Mouse (Mus musculus) thymus, postnatal 0 days (tissue): ENCODE results near the gene Ubxn6. TPM values are rescaled to one million over a fixed set of nuclear protein-coding genes. Genes with fewer than 3 reads are reported as not detected.

Experiments used
- DNase-seq: peaks from one replicate; pipeline ENCODE4 v3.0.0-alpha.2; 2015; ENCODE audit warnings: low spot score
- polyA plus RNA-seq: library from polyadenylated mRNA; unstranded; fragments of >200 nt; fragmentation: Nextera tagmentation; extraction: Ambion mirVana; gene quantifications from 2 replicates; pipeline ENCODE4 v1.2.1, GENCODE M21; 2015

The Ubxn6 gene
- polyA plus RNA-seq, 1 experiment from 2014 or later, result 38.7 TPM

- no peak for DNase-seq
Measured at GRCm38 (mm10) chr17:56055945-56056678, 18.7 kb downstream of the Ubxn6 start.

DNA sequence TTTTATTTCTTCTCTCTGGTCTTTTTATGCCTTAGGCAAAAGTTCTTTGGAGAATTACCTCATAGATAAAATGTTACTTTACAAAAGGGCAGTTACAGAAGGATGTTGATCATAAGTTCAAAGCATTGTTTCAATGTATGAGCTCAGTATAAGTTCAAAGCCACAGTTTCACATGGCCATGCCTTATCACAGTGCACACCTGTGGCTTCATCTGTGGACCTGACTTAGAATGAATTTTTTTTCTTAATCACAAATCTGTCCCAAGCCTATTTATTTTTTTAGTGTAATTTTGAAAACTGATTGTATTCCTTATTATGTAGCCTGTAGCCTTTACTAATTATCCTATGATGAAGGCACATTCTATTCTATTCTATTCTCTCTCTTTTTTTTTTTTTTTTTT, 19.9 kb downstream of the Ubxn6 start:
- no peak for DNase-seq

- no peak for DNase-seq
Measured at GRCm38 (mm10) chr17:56051369-56051768, 23.5 kb downstream of the Ubxn6 start.

GRCm38 (mm10) chr17:56040857-56041163, 34.0 kb downstream of the Ubxn6 start:
- no peak for DNase-seq

GRCm38 (mm10) chr17:56040030-56040856, 34.6 kb downstream of the Ubxn6 start, which contains the start of gene Chaf1a:
Gene Chaf1a, plus strand, starts transcription at chr17:56040439.
- peak; percentile 96 for DNase-seq

- no peak for DNase-seq
Measured at GRCm38 (mm10) chr17:56039345-56039744, 35.5 kb downstream of the Ubxn6 start.

DNA sequence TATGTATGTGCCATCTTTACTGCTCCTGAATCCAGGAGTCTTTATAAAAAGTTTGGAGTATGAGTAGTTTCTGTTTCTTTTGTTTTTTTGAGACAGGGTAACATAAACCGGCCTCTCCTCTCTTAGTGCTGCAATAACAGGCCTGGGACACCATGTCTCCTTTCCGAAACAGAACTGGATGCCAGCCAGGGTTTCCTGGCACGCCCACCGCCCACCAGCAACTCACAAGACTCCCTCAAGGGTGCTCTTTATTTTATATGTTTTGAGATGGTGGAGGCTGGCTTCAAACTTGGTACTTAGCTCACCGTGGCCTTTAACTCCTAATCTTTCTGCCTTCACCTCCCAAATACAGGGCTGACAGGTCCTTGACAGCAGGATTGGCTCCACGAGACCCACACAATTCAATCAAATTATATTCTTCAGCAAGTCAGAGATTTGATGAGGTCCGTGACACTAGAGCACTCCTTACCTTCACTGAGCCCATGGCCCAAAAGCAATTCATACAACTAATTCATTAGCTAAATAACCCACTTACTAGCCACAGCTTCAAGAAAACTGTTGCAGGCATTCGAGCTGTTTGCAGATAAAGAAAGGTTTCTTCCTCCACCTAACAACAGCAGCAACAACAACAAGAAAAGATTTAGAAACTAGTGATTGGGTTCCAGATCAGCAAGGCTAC, 36.1 kb downstream of the Ubxn6 start:
- no peak for DNase-seq

- DNase-seq, result no peak
Measured at GRCm38 (mm10) chr17:56036901-56037287, 37.9 kb downstream of the Ubxn6 start.

- DNase-seq, result peak; percentile 100
Measured at GRCm38 (mm10) chr17:56036176-56036900, 38.5 kb downstream of the Ubxn6 start, which contains the start of gene Sh3gl1. Gene Sh3gl1, minus strand, starts transcription at chr17:56036635.

- DNase-seq, result no peak
Measured at GRCm38 (mm10) chr17:56035216-56035615, 39.6 kb downstream of the Ubxn6 start.

DNA sequence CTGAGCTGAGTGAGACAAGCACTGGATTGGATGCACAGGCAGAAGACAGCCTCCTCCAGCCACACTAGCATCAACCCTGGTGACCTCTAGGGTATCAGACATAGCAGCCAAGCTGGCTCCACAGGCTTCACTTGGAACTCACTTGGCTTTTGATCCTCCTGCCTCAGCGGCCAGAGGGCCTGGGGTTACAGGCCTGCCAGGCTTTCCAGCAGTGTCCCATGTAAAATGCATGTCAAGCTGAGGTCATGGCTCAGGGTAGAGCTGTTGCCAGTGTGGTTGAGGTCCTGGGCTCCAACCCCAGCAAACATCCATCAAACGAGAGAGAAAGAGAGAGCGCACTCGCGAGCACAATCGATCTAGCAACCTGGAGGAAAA, 40.1 kb downstream of the Ubxn6 start:
- no peak for DNase-seq

DNA sequence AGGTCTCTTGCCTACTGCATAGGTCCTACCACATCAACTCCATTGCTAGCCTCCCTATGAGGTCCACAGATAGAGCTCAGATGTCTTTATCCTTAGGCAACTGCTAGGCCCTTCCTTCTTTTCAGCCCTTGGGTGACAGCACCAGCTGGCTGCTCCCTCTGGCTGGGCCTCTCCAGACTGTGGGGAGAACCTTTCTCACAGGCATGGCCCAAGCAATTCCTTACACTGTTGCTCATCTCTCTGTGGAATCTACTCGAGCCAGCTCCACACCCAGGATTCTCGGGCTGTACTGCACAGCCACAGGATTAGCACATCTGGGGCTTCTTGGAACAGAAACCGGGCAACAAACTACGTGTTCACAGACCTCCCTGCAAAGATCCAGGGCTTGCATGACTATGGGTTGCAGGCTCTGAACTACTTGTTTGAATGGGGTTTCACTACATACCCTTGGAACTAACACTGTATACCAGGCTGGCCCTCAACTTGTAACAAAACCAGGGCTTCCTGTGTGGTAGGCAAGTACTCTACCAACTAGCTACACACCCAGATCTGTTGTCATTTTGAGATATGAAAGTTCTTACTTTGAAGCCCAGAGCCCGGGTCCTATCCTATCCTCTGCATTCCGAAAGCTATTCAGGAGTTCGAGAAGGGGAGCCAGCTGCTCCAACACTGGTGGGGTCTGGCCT, 40.6 kb downstream of the Ubxn6 start:
- DNase-seq, result peak; percentile 30

GRCm38 (mm10) chr17:56032831-56033230, 42.0 kb downstream of the Ubxn6 start:
- DNase-seq, result peak; percentile 68

GRCm38 (mm10) chr17:56032127-56032733, 42.6 kb downstream of the Ubxn6 start:
- DNase-seq, result no peak

- DNase-seq, result no peak
Measured at GRCm38 (mm10) chr17:56031431-56031830, 43.4 kb downstream of the Ubxn6 start.

- DNase-seq, result peak; percentile 64
Measured at GRCm38 (mm10) chr17:56030919-56031318, 43.9 kb downstream of the Ubxn6 start.

DNA sequence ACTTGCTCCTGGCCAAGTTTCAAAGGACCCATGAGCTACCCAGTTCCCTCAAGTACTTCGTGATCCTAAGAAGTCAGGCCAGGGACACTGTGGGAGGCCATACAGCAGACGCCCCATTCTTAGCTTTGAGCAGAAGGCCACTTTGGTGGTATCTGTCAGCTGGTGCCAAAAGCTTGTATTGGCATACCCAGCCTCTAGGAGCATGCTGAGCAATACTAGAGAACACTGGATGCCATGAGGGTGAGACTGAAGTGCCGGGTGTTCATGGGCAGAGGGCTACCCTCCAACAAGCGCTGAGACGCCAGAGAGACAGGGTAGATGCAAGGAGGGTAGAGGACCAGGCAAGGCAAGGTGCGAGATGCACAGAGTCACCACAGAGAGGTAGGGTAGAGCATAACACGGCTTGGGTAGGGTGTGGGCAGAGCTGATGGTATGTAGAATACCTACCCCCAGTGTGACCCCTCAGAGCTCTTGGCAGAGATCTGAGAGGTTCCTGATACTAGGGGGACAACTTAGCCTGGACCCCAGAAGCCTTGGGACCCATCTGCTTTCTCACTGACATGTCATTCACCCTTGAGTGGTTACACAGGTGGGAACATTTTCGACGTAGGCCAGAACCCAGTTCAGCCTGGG, 44.5 kb downstream of the Ubxn6 start:
- DNase-seq, result no peak

DNA sequence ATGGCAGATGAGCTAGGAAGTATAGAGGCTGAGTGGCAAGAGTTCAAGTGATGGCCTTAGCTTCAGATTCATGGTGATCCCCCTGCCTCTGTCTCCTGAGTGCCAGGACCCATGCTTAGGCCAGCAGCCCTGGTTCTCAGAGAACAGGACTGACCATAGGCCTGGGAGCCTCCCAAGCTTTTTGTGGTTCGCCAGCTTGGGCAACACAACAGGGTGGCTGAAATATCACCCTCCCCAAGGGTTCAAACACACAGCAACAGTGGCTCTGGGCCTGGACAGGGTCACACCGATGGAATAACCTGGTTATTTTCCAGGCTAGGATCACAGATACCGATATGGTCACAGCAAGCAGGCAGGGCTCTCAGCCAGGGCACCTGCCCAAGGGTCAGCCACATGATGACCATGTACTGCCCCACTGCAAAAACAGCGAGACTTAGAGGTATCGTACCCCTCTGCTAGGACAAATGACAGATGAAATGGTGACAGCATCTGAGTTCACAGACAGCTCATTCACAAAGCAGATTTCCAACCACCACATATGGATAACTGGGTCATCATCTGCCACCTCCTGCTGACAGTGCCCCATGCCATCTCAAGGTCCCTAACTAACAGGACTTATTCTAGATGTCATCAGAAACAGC, 46.9 kb downstream of the Ubxn6 start:
- DNase-seq, result no peak

DNA sequence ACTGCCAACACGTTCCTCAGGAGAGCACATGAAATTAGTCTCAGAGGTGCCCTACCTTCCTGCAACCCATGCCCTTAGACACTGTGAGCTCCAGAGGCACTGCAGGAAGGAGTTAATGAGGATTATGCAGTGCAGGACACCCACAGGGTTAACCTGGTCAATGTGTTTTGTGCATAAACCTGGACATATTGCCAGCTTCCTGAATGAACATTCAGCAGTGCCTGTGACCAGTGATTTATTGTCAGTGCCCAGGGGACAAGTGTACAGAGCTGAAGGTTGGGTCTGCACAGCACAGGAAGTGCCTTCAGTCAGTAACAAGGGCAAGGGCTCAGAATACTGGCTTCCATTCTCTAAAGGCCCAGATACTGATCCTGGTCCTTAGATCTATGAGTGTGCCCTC, 47.9 kb downstream of the Ubxn6 start:
- DNase-seq, result no peak
